Mouse (Mus musculus): ENCODE measurements around the gene Bcr. TPM values are rescaled to one million over a fixed set of nuclear protein-coding genes. Genes with fewer than 3 reads are reported as not detected.

Bcr gene
- total RNA-seq (2014; rRNA removed) (54.4 and 61.4 TPM in 2 replicates), polyA plus RNA-seq (2015; fragmentation: Nextera tagmentation; extraction: Ambion mirVana) (10.1 and 10.5 TPM in 2 replicates)

DNA sequence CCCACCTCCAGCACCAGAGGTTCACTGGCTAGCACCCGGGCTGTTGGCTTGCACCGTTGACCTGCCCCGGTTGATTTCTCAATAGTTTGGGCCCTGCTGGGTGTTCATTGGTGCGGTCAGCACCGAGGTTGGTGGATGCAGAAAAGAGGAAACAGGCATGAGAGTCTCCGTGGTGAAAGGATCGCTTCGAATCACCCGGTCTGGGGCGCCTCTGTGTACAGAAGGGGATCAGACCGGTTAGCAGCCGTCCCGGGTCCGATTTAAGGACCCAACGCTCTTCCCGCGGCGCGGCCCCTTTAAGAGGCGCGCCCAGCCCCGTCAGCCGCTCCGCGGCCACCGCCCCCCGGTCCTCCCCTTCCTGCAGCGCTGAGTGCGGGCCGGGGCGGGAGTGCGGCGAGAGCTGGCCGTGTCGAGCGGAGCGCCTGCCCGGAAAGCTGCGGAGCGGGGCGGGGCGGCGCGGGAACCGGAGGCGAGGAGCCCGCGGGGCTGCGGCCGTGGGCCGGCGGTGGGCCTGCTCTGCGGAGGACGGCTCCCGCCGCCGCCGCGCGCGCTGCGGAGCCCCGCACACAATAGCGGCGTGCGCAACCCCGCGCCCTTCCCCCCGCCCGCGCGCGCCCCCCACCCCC lies at the start of gene Bcr:
Bcr (plus strand) TSS at position 376 of the 626 bp plus-strand sequence.
- H3K4me2 ChIP-seq (ENCODE audit: low read depth, low read length), result peak within 1 kb of the TSS; percentile 81
- TF ChIP-seq CTCF (IDR thresholded peaks at IDR 0.05; ENCODE audit: low read depth), result no peak
- under 1% methylated on average over 65 of the region's 73 CpGs for WGBS
- H3K27ac ChIP-seq, result peak within 1 kb of the TSS; percentile 85
- ATAC-seq (peak; percentile 82), DNase-seq (ENCODE audit: low spot score) (peak; percentile 87)
- H3K9me3 ChIP-seq (ENCODE audit: low read length), result no peaks in the 10 kb centered on the region
- H3K36me3 ChIP-seq (ENCODE audit: insufficient read depth, low read length), result no peaks in the 10 kb centered on the region
- H3K9ac ChIP-seq (replicated peaks; ENCODE audit: low read length), result peak within 1 kb of the TSS; percentile 77
- no peaks in the 10 kb centered on the region for H3K27me3 ChIP-seq (ENCODE audit: insufficient read depth, low read length)
- peak within 1 kb of the TSS; percentile 87 for H3K4me3 ChIP-seq (ENCODE audit: low read length)
- peaks cover 46% of the 10 kb centered on the region for H3K4me1 ChIP-seq (ENCODE audit: insufficient read depth, low read length)

GRCm38 (mm10) chr10:75010704-75011103 lies 49.7 kb upstream of the Bcr start:
- Histone ChIP-seq H3K4me2 (ENCODE audit: low read depth, low read length) (no peak overlapping the region), H3K9me3 (ENCODE audit: low read length) (no peaks in the 10 kb centered on the region), H3K4me1 (ENCODE audit: insufficient read depth, low read length) (0 out of 2 replicates have a peak, but pooled peaks cover 12% of the 10 kb centered on the region), H3K27ac (no peak overlapping the region), H3K27me3 (ENCODE audit: insufficient read depth, low read length) (no peaks in the 10 kb centered on the region), H3K9ac (replicated peaks; ENCODE audit: low read length) (no peak overlapping the region), H3K36me3 (ENCODE audit: insufficient read depth, low read length) (peaks cover 8% of the 10 kb centered on the region; the same call in 1 of the 2 replicates), H3K4me3 (ENCODE audit: low read length) (no peak overlapping the region)
- no peak for ATAC-seq
- whole genome bisulfite sequencing, result 60% methylated on average over 15 of the region's 15 CpGs
- DNase-seq (ENCODE audit: low spot score), result no peak
- no peak for TF ChIP-seq CTCF (IDR thresholded peaks at IDR 0.05; ENCODE audit: low read depth)

DNA sequence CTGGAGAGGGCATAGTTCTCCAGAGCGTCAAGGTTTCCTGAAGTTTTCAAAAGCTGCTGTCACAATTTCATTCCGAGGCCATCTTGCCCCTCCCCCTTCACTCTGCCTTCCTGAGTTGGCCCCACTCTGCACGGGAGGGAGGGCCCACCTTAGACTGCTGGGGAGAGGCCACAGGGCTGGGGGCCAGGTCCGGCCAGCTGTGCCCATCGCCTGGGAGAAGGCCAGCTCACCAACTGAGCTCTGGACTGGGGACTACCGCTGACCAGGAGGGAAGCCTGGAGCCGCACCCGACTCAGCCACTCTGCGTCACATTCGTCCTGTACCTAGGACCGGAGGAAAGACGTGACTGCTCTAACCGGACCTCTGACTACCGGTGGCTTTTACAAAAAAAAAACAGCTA lies 44.9 kb upstream of the Bcr start:
- H3K4me2 ChIP-seq (ENCODE audit: low read depth, low read length), result no peak overlapping the region
- TF ChIP-seq CTCF (IDR thresholded peaks at IDR 0.05; ENCODE audit: low read depth), result no peak
- no peak for ATAC-seq
- no peaks in the 10 kb centered on the region for H3K27me3 ChIP-seq (ENCODE audit: insufficient read depth, low read length)
- no peak overlapping the region for H3K27ac ChIP-seq
- DNase-seq (ENCODE audit: low spot score), result no peak
- no peaks in the 10 kb centered on the region for H3K4me1 ChIP-seq (ENCODE audit: insufficient read depth, low read length)
- no peak overlapping the region for H3K9ac ChIP-seq (replicated peaks; ENCODE audit: low read length)
- WGBS, result 55% methylated on average over 14 of the region's 14 CpGs
- peaks cover 8% of the 10 kb centered on the region; the same call in 1 of the 2 replicates for H3K36me3 ChIP-seq (ENCODE audit: insufficient read depth, low read length)
- H3K9me3 ChIP-seq (ENCODE audit: low read length), result no peaks in the 10 kb centered on the region
- H3K4me3 ChIP-seq (ENCODE audit: low read length), result no peak overlapping the region

- H3K27me3 ChIP-seq (ENCODE audit: insufficient read depth, low read length), result no peaks in the 10 kb centered on the region
- H3K36me3 ChIP-seq (ENCODE audit: insufficient read depth, low read length), result peaks cover 8% of the 10 kb centered on the region; the same call in 1 of the 2 replicates
- no peak for TF ChIP-seq CTCF (IDR thresholded peaks at IDR 0.05; ENCODE audit: low read depth)
- peak; percentile 48 for DNase-seq (ENCODE audit: low spot score)
- H3K4me3 ChIP-seq (ENCODE audit: low read length), result no peak overlapping the region
- no peak for ATAC-seq
- 46% methylated on average over 4 of the region's 4 CpGs for WGBS
- no peak overlapping the region for H3K27ac ChIP-seq
- no peak overlapping the region for H3K9ac ChIP-seq (replicated peaks; ENCODE audit: low read length)
- H3K4me1 ChIP-seq (ENCODE audit: insufficient read depth, low read length), result no peaks in the 10 kb centered on the region
- H3K9me3 ChIP-seq (ENCODE audit: low read length), result no peaks in the 10 kb centered on the region
- no peak overlapping the region for H3K4me2 ChIP-seq (ENCODE audit: low read depth, low read length)
Measured at GRCm38 (mm10) chr10:75016481-75016880, 43.9 kb upstream of the Bcr start.

GRCm38 (mm10) chr10:75020271-75020670 lies 40.1 kb upstream of the Bcr start:
- no peak for ATAC-seq
- no peak overlapping the region for H3K4me2 ChIP-seq (ENCODE audit: low read depth, low read length)
- no peak for TF ChIP-seq CTCF (IDR thresholded peaks at IDR 0.05; ENCODE audit: low read depth)
- DNase-seq (ENCODE audit: low spot score), result no peak
- H3K4me1 ChIP-seq (ENCODE audit: insufficient read depth, low read length), result no peaks in the 10 kb centered on the region
- no peaks in the 10 kb centered on the region for H3K9me3 ChIP-seq (ENCODE audit: low read length)
- H3K36me3 ChIP-seq (ENCODE audit: insufficient read depth, low read length), result peaks cover 2% of the 10 kb centered on the region; the same call in 1 of the 2 replicates
- H3K9ac ChIP-seq (replicated peaks; ENCODE audit: low read length), result no peak overlapping the region
- H3K27me3 ChIP-seq (ENCODE audit: insufficient read depth, low read length), result no peaks in the 10 kb centered on the region
- no peak overlapping the region for H3K27ac ChIP-seq
- WGBS, result 61% methylated on average over 2 of the region's 2 CpGs
- no peak overlapping the region for H3K4me3 ChIP-seq (ENCODE audit: low read length)

DNA sequence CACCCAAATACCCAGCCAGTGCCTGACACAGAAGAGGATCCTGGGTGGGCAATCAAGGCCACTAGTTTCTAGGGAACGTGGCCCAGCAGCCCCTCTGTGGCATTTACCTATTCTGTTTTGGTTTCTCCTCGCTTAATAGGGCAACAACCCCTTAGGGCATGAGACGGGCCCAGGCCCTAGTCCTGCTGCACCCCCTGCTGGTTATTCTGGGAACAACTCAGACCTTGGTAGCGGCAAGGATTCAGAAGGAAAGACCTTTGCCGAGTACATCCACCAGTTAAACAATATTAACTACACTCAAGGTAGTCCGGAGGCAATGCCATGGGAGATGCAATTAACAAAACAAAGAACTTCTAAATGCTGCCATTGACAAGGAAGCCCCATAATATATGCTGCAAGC lies 39.3 kb upstream of the Bcr start:
- Histone ChIP-seq H3K27ac (no peak overlapping the region), H3K4me3 (ENCODE audit: low read length) (no peak overlapping the region), H3K36me3 (ENCODE audit: insufficient read depth, low read length) (no peaks in the 10 kb centered on the region), H3K9me3 (ENCODE audit: low read length) (no peaks in the 10 kb centered on the region), H3K27me3 (ENCODE audit: insufficient read depth, low read length) (no peaks in the 10 kb centered on the region), H3K4me1 (ENCODE audit: insufficient read depth, low read length) (no peaks in the 10 kb centered on the region), H3K4me2 (ENCODE audit: low read depth, low read length) (no peak overlapping the region), H3K9ac (replicated peaks; ENCODE audit: low read length) (no peak overlapping the region)
- WGBS, result 12% methylated on average over 6 of the region's 6 CpGs
- TF ChIP-seq CTCF (IDR thresholded peaks at IDR 0.05; ENCODE audit: low read depth), result peak; percentile 93
- ATAC-seq (peak; percentile 48; the same call in 1 of the 2 replicates), DNase-seq (ENCODE audit: low spot score) (peak; percentile 85)

GRCm38 (mm10) chr10:75026491-75026890 lies 33.9 kb upstream of the Bcr start:
- WGBS, result 44% methylated on average over 8 of the region's 8 CpGs
- H3K9ac ChIP-seq (replicated peaks; ENCODE audit: low read length), result no peak overlapping the region
- no peak for TF ChIP-seq CTCF (IDR thresholded peaks at IDR 0.05; ENCODE audit: low read depth)
- H3K36me3 ChIP-seq (ENCODE audit: insufficient read depth, low read length), result no peaks in the 10 kb centered on the region
- no peaks in the 10 kb centered on the region for H3K4me1 ChIP-seq (ENCODE audit: insufficient read depth, low read length)
- no peak overlapping the region for H3K4me2 ChIP-seq (ENCODE audit: low read depth, low read length)
- no peak overlapping the region for H3K4me3 ChIP-seq (ENCODE audit: low read length)
- no peaks in the 10 kb centered on the region for H3K27me3 ChIP-seq (ENCODE audit: insufficient read depth, low read length)
- no peaks in the 10 kb centered on the region for H3K9me3 ChIP-seq (ENCODE audit: low read length)
- DNase-seq (ENCODE audit: low spot score), result no peak
- H3K27ac ChIP-seq, result no peak overlapping the region
- no peak for ATAC-seq

Measured in hindbrain, postnatal 0 days (tissue).